Mouse (Mus musculus): ENCODE data around the gene Gm49318.

- TF ChIP-seq CTCF (IDR thresholded peaks at IDR 0.05; ENCODE audit: low read depth): no peak
- no peak for TF ChIP-seq EP300 (IDR thresholded peaks at IDR 0.05; ENCODE audit: low read depth)
These were observed 3.9 kb downstream of the Gm49318 start for GRCm38 (mm10) chr9:22067195-22067594.
